Mouse (Mus musculus) left cerebral cortex, adult 6 months (tissue): ENCODE results near the gene Olfr520. TPM values are rescaled to one million over a fixed set of nuclear protein-coding genes. Genes with fewer than 3 reads are reported as not detected.

Source experiments
- long read RNA-seq, 2 experiments: library from polyadenylated mRNA; unstranded; transcript quantifications; one replicate each; pipeline ENCODE4 v2.0.0; 2019 to 2020
- polyA plus RNA-seq: library from polyadenylated mRNA; unstranded; fragments of <200 nt; fragmentation: Nextera tagmentation; gene quantifications from 2 replicates; pipeline ENCODE4 v1.2.3, GENCODE M21; 2021

Gene Olfr520
- polyA plus RNA-seq = not detected in 2 replicates
- long read RNA-seq, experiment 1 = 0 reads
- long read RNA-seq, experiment 2 = 0 reads

GRCm38 (mm10) chr7:99729973-99730372, at the start of gene Olfr520:
TSS of gene Olfr520 (plus strand) at chr7:99730273.

GRCm38 (mm10) chr7:99711166-99711565, 18.9 kb upstream of the Olfr520 start, which contains the start of gene Slco2b1:
TSS of gene Slco2b1 (minus strand) at chr7:99711340.

GRCm38 (mm10) chr7:99763207-99763606, 33.1 kb downstream of the Olfr520 start, which contains the start of gene Olfr521:
TSS of gene Olfr521 (plus strand) at chr7:99763507.

Other genes starting within 250 kb of the Olfr520 start
- gene Rps3, start 246.5 kb upstream of the Olfr520 start, polyA plus RNA-seq = 753 and 1,017 TPM in 2 replicates
- 16.9 and 17.7 TPM in 2 replicates for gene Arrb1, start 194.8 kb upstream of the Olfr520 start, polyA plus RNA-seq
- gene Tpbgl, start 103.2 kb upstream of the Olfr520 start, polyA plus RNA-seq = 1.2 and 3.1 TPM in 2 replicates
- gene Slco2b1, start 18.9 kb upstream of the Olfr520 start, polyA plus RNA-seq = 3.5 and 4.2 TPM in 2 replicates
- not detected in 2 replicates for gene Olfr521, start 33.2 kb downstream of the Olfr520 start, polyA plus RNA-seq
- 1.2 and 1.8 TPM in 2 replicates for gene Neu3, start 98.1 kb downstream of the Olfr520 start, polyA plus RNA-seq
- 0.79 and 0.89 TPM in 2 replicates for gene Xrra1, start 128.8 kb downstream of the Olfr520 start, polyA plus RNA-seq
- 182 and 224 TPM in 2 replicates for gene Spcs2, start 133.2 kb downstream of the Olfr520 start, polyA plus RNA-seq